Mouse (Mus musculus) liver, postnatal 0 days (tissue): ENCODE measurements around the gene Macf1. TPM values are rescaled to one million over a fixed set of nuclear protein-coding genes. Genes with fewer than 3 reads are reported as not detected.
"Not testable (repeated sequence)": the region's sequence is repeated elsewhere in the genome, so short reads cannot be mapped to it uniquely, and the experiment has no call there.

ENCODE experiments used
- ATAC-seq: fragments of 200-750 bp; cut with Nextera tagmentation; 2 replicates; pipeline ENCODE4 v1.8.0; 2017; ENCODE audit warnings: mild to moderate bottlenecking, moderate library complexity
- DNase-seq: peaks from one replicate; pipeline ENCODE4 v3.0.0-alpha.2; 2016
- H3K27ac ChIP-seq: fragments of 300-500 bp; sonication (generic); 2 replicates; pipeline ENCODE4 v1.5.1; 2014; ENCODE audit warnings: antibody characterized with exemption, moderate library complexity, mild to moderate bottlenecking, low read depth
- H3K27me3 ChIP-seq: fragments of 300-500 bp; sonication (generic); 2 replicates; pipeline ENCODE4 v1.6.1; 2014; ENCODE audit warnings: low read length, control low read depth, mixed read lengths; ENCODE audit not compliant: insufficient read depth
- H3K36me3 ChIP-seq: fragments of 300-500 bp; sonication (generic); replicated peaks from 2 replicates; pipeline ENCODE4 v1.6.1; 2014; ENCODE audit warnings: mild to moderate bottlenecking, control low read depth, low read length, moderate library complexity, mixed read lengths; ENCODE audit not compliant: insufficient read depth
- H3K4me1 ChIP-seq: fragments of 300-500 bp; sonication (generic); 2 replicates; pipeline ENCODE4 v1.6.1; 2014; ENCODE audit warnings: antibody characterized with exemption, mild to moderate bottlenecking, control low read depth; ENCODE audit not compliant: insufficient read depth
- H3K4me2 ChIP-seq: fragments of 300-500 bp; sonication (generic); 2 replicates; pipeline ENCODE4 v1.6.1; 2014; ENCODE audit warnings: low read depth, mild to moderate bottlenecking, low read length, moderate library complexity, mixed read lengths
- H3K4me3 ChIP-seq: fragments of 300-500 bp; sonication (generic); 2 replicates; pipeline ENCODE4 v1.5.1; 2014; ENCODE audit warnings: low read depth, low read length
- H3K9ac ChIP-seq: fragments of 300-500 bp; sonication (generic); replicated peaks from 2 replicates; pipeline ENCODE4 v1.6.1; 2014; ENCODE audit warnings: mild to moderate bottlenecking, moderate library complexity
- H3K9me3 ChIP-seq: fragments of 300-500 bp; sonication (generic); 2 replicates; pipeline ENCODE4 v1.6.1; 2016; ENCODE audit warnings: mild to moderate bottlenecking, control low read depth, low read length, mixed read lengths
- CTCF ChIP-seq: sonication (generic); IDR thresholded peaks from 2 replicates; pipeline ENCODE4 v1.5.1; 2016; ENCODE audit warnings: antibody characterized with exemption, low read depth
- EP300 ChIP-seq: IDR thresholded peaks from 2 replicates; pipeline ENCODE4 v1.6.1; 2016; ENCODE audit warnings: antibody characterized with exemption, low read depth, mild to moderate bottlenecking
- whole genome bisulfite sequencing: fragments of 180-500 bp; shearing (Covaris S2); extraction: QIAGEN DNeasy Blood & Tissue Kit; methylation state at CpG from one replicate; pipeline ENCODE4 v1.1.7; 2014; ENCODE audit not compliant: insufficient replicate concordance; 5-methylcytosine and 5-hydroxymethylcytosine counted together
- polyA plus RNA-seq: library from polyadenylated mRNA; unstranded; fragments of >200 nt; fragmentation: Nextera tagmentation; extraction: Ambion mirVana; gene quantifications from 2 replicates; pipeline ENCODE4 v1.2.1, GENCODE M21; 2015

Gene Macf1
- polyA plus RNA-seq, 1 experiment from 2014 or later: 11.3 TPM

GRCm38 (mm10) chr4:123447251-123447650 is 236.9 kb downstream of the Macf1 start:
- ATAC-seq (no peak), DNase-seq (no peak)
- Histone ChIP-seq H3K9ac (no peak overlapping the region), H3K36me3 (peaks cover 64% of the 10 kb centered on the region), H3K9me3 (no peaks in the 10 kb centered on the region), H3K4me1 (no peaks in the 10 kb centered on the region), H3K4me2 (no peak overlapping the region), H3K27ac (no peak overlapping the region), H3K27me3 (no peaks in the 10 kb centered on the region), H3K4me3 (no peak overlapping the region)
- TF ChIP-seq EP300 (no peak), CTCF (no peak)
- WGBS: 69% methylated on average over 3 of the region's 3 CpGs

- no peak overlapping the region for H3K27ac ChIP-seq
- no peak for DNase-seq
- 46% methylated on average over 7 of the region's 7 CpGs for WGBS
- no peaks in the 10 kb centered on the region for H3K4me1 ChIP-seq
- H3K4me2 ChIP-seq: no peak overlapping the region
- TF ChIP-seq CTCF: no peak
- TF ChIP-seq EP300: no peak
- ATAC-seq: no peak; the same call in 1 of the 2 replicates
- no peak overlapping the region for H3K4me3 ChIP-seq
- H3K36me3 ChIP-seq: peaks cover 59% of the 10 kb centered on the region
- no peaks in the 10 kb centered on the region for H3K27me3 ChIP-seq
- no peaks in the 10 kb centered on the region for H3K9me3 ChIP-seq
- no peak overlapping the region for H3K9ac ChIP-seq
These were observed 237.4 kb downstream of the Macf1 start for GRCm38 (mm10) chr4:123446754-123447153.

DNA sequence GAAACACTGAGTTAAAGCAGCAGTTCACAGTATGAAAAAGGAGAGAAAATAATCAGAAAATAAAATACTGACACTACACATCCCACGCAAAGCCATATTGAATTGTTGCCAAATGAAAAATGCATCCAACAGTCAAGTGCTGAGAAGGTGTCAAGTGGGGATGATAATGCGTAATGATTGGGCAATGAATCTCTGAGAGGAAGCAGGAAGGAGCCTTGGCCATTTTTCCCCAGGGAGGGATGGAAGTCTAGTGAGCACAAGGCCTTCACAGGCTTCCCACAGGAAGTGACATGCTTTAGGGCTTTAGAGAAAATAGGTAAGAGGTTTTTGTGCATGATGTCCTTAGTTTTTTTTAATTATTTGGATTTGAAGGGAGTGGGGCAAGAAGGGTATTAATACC is 237.9 kb downstream of the Macf1 start:
- not testable (repeated sequence) for ATAC-seq, H3K9me3 ChIP-seq, H3K27ac ChIP-seq, DNase-seq, H3K4me2 ChIP-seq, H3K9ac ChIP-seq, H3K4me1 ChIP-seq, H3K4me3 ChIP-seq, H3K27me3 ChIP-seq
- peaks cover 55% of the 10 kb centered on the region for H3K36me3 ChIP-seq
- WGBS: 85% methylated on average over 2 of the region's 2 CpGs

DNA sequence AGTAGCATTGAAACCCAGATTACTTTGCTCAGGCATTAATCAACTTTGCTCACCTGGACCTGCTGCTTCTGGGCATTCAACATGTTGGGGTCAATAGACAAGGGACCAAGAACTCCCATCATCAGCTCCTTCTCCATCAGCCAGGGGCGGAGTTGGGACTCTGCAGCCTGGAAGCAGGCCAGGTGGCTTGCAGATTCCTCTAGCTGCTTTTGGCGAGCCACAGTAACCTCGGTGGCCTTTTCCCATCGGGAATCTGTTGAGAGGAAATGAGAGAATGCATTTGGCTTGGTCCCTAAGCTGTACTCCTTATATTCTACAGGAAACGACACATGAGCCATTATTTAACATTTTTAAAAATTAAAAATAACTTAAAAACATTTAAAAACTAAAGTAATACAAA is 245.7 kb downstream of the Macf1 start:
- Histone ChIP-seq H3K4me3 (no peak overlapping the region), H3K9ac (no peak overlapping the region), H3K4me2 (no peak overlapping the region), H3K27me3 (no peaks in the 10 kb centered on the region), H3K27ac (no peak overlapping the region), H3K36me3 (peaks cover 49% of the 10 kb centered on the region), H3K4me1 (no peaks in the 10 kb centered on the region), H3K9me3 (no peaks in the 10 kb centered on the region)
- no peak for DNase-seq
- TF ChIP-seq CTCF (no peak), EP300 (no peak)
- no peak for ATAC-seq
- 73% methylated on average over 5 of the region's 5 CpGs for WGBS

DNA sequence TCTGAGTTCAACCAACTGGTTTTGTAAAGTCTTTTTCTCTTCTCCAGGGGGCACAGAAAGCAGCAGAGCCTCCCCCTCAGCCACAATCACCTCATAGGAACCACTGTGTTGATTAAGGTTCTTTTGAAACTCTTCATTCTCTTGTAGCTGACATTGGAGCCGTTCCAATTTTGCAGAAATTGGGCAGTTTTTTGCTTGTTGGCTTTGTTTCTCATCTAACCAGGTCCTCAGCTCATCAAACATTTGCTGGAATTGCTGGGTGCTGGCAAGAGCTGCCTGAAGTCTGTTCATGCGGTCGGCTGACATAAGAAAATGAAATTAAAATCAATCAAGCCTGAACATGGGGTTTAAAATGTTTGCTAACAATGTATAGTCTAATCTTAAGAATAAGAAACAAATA is 251.0 kb downstream of the Macf1 start:
- 86% methylated on average over 3 of the region's 3 CpGs for WGBS

GRCm38 (mm10) chr4:123431936-123432335 is 252.2 kb downstream of the Macf1 start:
- TF ChIP-seq CTCF (0 out of 2 replicates have a peak, but pooled peaks have one; percentile 5), EP300 (no peak)
- 70% methylated on average over 12 of the region's 12 CpGs for WGBS
- ATAC-seq: no peak
- no peak overlapping the region for H3K9ac ChIP-seq
- no peak overlapping the region for H3K27ac ChIP-seq
- DNase-seq: no peak
- no peaks in the 10 kb centered on the region for H3K9me3 ChIP-seq
- peaks cover 47% of the 10 kb centered on the region for H3K36me3 ChIP-seq
- H3K27me3 ChIP-seq: no peaks in the 10 kb centered on the region
- H3K4me1 ChIP-seq: peaks cover 10% of the 10 kb centered on the region
- no peak overlapping the region for H3K4me3 ChIP-seq
- no peak overlapping the region for H3K4me2 ChIP-seq

More for the DNA sequence above, 251.0 kb downstream of the Macf1 start:
- no peak overlapping the region for H3K9ac ChIP-seq
- no peaks in the 10 kb centered on the region for H3K9me3 ChIP-seq
- H3K27ac ChIP-seq: no peak overlapping the region
- no peaks in the 10 kb centered on the region for H3K27me3 ChIP-seq
- no peak overlapping the region for H3K4me2 ChIP-seq
- no peak for ATAC-seq
- H3K4me3 ChIP-seq: no peak overlapping the region
- peaks cover 50% of the 10 kb centered on the region for H3K36me3 ChIP-seq
- TF ChIP-seq EP300: no peak
- TF ChIP-seq CTCF: no peak
- peaks cover 7% of the 10 kb centered on the region for H3K4me1 ChIP-seq
- DNase-seq: no peak
